Mouse (Mus musculus) ES-E14 (cell line): ENCODE measurements around the gene Stard7.

ENCODE experiments used
- CHD2 ChIP-seq: IDR thresholded peaks from 2 replicates; pipeline ENCODE4 v1.6.1; 2014; ENCODE audit warnings: mild to moderate bottlenecking, low read depth, low read length, inconsistent platforms
- MAFK ChIP-seq: IDR thresholded peaks from 2 replicates; pipeline ENCODE4 v1.6.1; 2014; ENCODE audit warnings: mild to moderate bottlenecking, low read depth, low read length, inconsistent platforms; ENCODE audit not compliant: insufficient read depth
- ZC3H11A ChIP-seq: IDR thresholded peaks from 2 replicates; pipeline ENCODE4 v1.6.1; 2012; ENCODE audit warnings: low read depth, mild to moderate bottlenecking, inconsistent platforms, low read length, borderline replicate concordance
- ZNF384 ChIP-seq: IDR thresholded peaks from 2 replicates; pipeline ENCODE4 v1.6.1; 2012; ENCODE audit warnings: low read depth, low read length, inconsistent platforms

- TF ChIP-seq MAFK: no peak
- no peak for TF ChIP-seq ZC3H11A
- no peak for TF ChIP-seq ZNF384
- no peak for TF ChIP-seq CHD2
These were observed 27.2 kb downstream of the Stard7 start for GRCm38 (mm10) chr2:127297001-127297805.
